Mouse (Mus musculus): Measurements from ENCODE around the gene Klra7. TPM values are rescaled to one million over a fixed set of nuclear protein-coding genes. Genes with fewer than 3 reads are reported as not detected.
"Not testable (repeated sequence)": the region's sequence is repeated elsewhere in the genome, so short reads cannot be mapped to it uniquely, and the experiment has no call there.

Gene Klra7
- polyA plus RNA-seq (2016; fragmentation: Nextera tagmentation; extraction: Ambion mirVana): not detected in 2 replicates

DNA sequence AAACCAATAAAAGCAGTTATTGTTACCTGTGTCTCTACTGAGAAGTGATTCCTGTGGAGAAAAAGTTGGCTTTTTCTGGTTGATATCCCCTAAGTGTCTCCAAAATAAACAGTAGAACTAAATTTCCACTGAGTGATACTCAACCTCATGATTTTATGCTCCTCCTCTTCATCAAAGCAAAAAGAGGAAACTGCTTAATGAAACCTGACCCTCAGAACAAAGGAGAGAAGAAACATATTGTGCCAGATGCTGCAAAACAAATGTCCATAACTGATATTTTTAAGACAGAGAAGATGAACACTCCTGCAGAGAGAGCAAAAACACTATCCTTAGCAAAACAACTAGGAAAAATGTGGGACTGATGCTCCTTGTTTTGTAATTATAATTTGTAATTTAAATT, at the start of gene Klra7:
TSS of gene Klra7 (minus strand) at position 101 of the 400 bp plus-strand sequence.
- H3K9ac ChIP-seq (replicated peaks): no peak within 1 kb of the TSS
- H3K4me3 ChIP-seq (replicated peaks): no peak within 1 kb of the TSS
- no peak for ATAC-seq (ENCODE audit: insufficient number of reproducible peaks, insufficient read depth, low FRiP score, low TSS enrichment, low read depth)
- no peaks in the 10 kb centered on the region for H3K36me3 ChIP-seq
- peaks cover 7% of the 10 kb centered on the region; the same call in 1 of the 2 replicates for H3K9me3 ChIP-seq
- H3K4me1 ChIP-seq (replicated peaks): no peaks in the 10 kb centered on the region
- H3K4me2 ChIP-seq: no peak within 1 kb of the TSS
- H3K27me3 ChIP-seq: no peaks in the 10 kb centered on the region
- H3K27ac ChIP-seq: no peak within 1 kb of the TSS

DNA sequence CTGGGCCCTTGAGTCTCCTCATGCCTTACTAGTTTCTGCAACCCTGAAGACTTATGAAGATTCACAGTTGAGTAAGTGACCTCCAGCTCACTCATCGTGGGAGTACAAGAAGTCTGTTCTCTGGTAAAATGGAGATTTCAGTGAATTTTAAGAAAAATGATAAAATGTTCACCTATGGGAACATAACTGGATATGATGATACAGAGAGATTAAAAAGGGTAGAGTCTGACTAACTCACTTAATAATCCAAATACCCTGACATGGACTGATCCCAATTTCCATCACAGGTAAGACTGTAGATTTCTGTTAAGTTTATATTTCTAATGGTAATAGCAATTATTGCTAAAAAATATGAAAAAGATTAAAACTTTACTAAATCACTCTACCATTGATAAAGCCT, 48.7 kb upstream of the Klra7 start, which contains the start of gene Klra10:
TSS of gene Klra10 (minus strand) at position 101 of the 400 bp plus-strand sequence.
- not testable (repeated sequence) for H3K4me2 ChIP-seq; H3K27me3 ChIP-seq; H3K9ac ChIP-seq (replicated peaks); H3K4me3 ChIP-seq (replicated peaks); H3K27ac ChIP-seq; ATAC-seq (ENCODE audit: insufficient number of reproducible peaks, insufficient read depth, low FRiP score, low TSS enrichment, low read depth); H3K36me3 ChIP-seq; H3K4me1 ChIP-seq (replicated peaks); H3K9me3 ChIP-seq
- 75% methylated on average over 1 of the region's 1 CpGs for WGBS

DNA sequence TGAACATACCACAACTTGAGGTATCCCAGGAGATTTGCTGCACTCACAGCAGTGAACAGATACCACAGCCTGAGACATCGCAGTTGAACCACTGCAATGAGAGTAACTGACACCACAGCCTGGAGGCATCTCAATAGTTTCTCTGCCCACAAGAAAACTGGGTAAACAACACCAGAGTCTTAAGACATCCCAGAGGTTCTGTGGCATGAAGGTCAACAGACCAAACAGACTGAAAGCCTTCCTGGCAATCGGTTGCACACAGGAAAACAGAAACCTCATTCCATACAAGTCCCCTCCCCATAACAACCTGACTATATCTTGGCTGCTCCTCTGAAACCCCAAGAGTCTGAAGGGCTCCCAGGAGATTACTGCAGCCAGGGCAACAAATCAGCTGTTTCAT, 22.2 kb upstream of the Klra7 start:
- no peaks in the 10 kb centered on the region for H3K27me3 ChIP-seq
- H3K9ac ChIP-seq (replicated peaks): no peak overlapping the region
- H3K27ac ChIP-seq: no peak overlapping the region
- H3K36me3 ChIP-seq: no peaks in the 10 kb centered on the region
- 90% methylated on average over 2 of the region's 2 CpGs for WGBS
- no peak overlapping the region for H3K4me2 ChIP-seq
- peaks cover 37% of the 10 kb centered on the region; the same call in 1 of the 2 replicates for H3K9me3 ChIP-seq
- no peak overlapping the region for H3K4me3 ChIP-seq (replicated peaks)
- H3K4me1 ChIP-seq (replicated peaks): no peaks in the 10 kb centered on the region
- no peak for ATAC-seq (ENCODE audit: insufficient number of reproducible peaks, insufficient read depth, low FRiP score, low TSS enrichment, low read depth)

GRCm38 (mm10) chr6:130237536-130237935, 4.4 kb upstream of the Klra7 start:
- H3K4me1 ChIP-seq (replicated peaks): no peaks in the 10 kb centered on the region
- no peaks in the 10 kb centered on the region for H3K36me3 ChIP-seq
- no peak overlapping the region for H3K9ac ChIP-seq (replicated peaks)
- H3K27me3 ChIP-seq: no peaks in the 10 kb centered on the region
- no peak overlapping the region for H3K4me2 ChIP-seq
- H3K4me3 ChIP-seq (replicated peaks): no peak overlapping the region
- H3K27ac ChIP-seq: no peak overlapping the region
- ATAC-seq (ENCODE audit: insufficient number of reproducible peaks, insufficient read depth, low FRiP score, low TSS enrichment, low read depth): no peak
- peaks cover 12% of the 10 kb centered on the region; the same call in 1 of the 2 replicates for H3K9me3 ChIP-seq
- 85% methylated on average over 2 of the region's 2 CpGs for WGBS

DNA sequence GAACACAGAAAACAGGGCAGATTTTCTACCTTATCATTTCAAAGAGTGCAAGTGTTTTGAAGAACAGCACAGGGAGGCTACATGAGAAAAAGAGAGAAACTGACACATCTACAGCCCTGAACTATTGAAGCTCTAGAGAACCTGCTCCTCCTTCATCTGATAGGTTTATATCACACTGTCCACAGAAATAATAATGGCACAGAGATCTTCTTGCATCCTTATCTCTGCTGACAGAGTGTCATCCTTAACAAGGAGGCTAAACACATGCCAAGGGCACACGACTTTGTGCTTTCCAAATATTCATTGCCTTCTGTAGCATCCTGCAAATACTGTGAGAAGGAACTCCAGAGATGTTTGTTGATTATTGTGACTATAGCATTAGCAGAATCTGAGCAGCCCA, 3.5 kb upstream of the Klra7 start:
- H3K4me1 ChIP-seq (replicated peaks): no peaks in the 10 kb centered on the region
- 54% methylated on average over 1 of the region's 1 CpGs for WGBS
- no peak overlapping the region for H3K4me3 ChIP-seq (replicated peaks)
- H3K27me3 ChIP-seq: no peaks in the 10 kb centered on the region
- no peaks in the 10 kb centered on the region for H3K36me3 ChIP-seq
- no peak for ATAC-seq (ENCODE audit: insufficient number of reproducible peaks, insufficient read depth, low FRiP score, low TSS enrichment, low read depth)
- H3K9ac ChIP-seq (replicated peaks): no peak overlapping the region
- no peak overlapping the region for H3K27ac ChIP-seq
- peaks cover 12% of the 10 kb centered on the region; the same call in 1 of the 2 replicates for H3K9me3 ChIP-seq
- H3K4me2 ChIP-seq: no peak overlapping the region

DNA sequence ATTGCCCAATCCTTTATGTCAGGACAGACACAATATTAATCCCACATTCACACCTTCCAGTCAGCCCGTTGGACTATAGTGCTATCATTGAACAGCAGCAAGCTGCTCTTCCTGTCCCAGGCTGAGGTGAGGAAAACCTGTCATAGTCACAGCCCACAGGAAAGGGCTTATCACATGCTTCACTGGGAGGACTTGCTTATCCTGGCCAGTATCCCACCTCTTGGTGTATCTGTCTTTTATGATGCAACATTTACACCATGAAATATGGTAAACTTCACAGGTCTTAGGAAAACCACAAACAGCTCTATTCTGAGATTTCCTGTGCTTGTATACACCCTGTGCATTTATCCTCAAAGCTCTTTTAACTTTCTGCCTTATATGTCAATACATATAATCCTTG, 35.7 kb downstream of the Klra7 start:
- 83% methylated on average over 1 of the region's 1 CpGs for WGBS

GRCm38 (mm10) chr6:130193012-130193411, 40.1 kb downstream of the Klra7 start, which contains the start of gene Klra9:
Gene Klra9 (minus strand): TSS chr6:130193112.
- not testable (repeated sequence) for H3K36me3 ChIP-seq; H3K9ac ChIP-seq (replicated peaks); ATAC-seq (ENCODE audit: insufficient number of reproducible peaks, insufficient read depth, low FRiP score, low TSS enrichment, low read depth); H3K9me3 ChIP-seq; H3K27ac ChIP-seq; H3K27me3 ChIP-seq; H3K4me2 ChIP-seq; H3K4me3 ChIP-seq (replicated peaks); H3K4me1 ChIP-seq (replicated peaks)
- 62% methylated on average over 3 of the region's 3 CpGs for WGBS

More for the DNA sequence above, 35.7 kb downstream of the Klra7 start:
- H3K27ac ChIP-seq; H3K9ac ChIP-seq (replicated peaks); H3K9me3 ChIP-seq; H3K4me2 ChIP-seq; H3K36me3 ChIP-seq; ATAC-seq (ENCODE audit: insufficient number of reproducible peaks, insufficient read depth, low FRiP score, low TSS enrichment, low read depth); H3K4me1 ChIP-seq (replicated peaks); H3K27me3 ChIP-seq; H3K4me3 ChIP-seq (replicated peaks): not testable (repeated sequence)

Other genes starting within 250 kb of the Klra7 start
- not detected in 2 replicates for gene Klra6, start 206.4 kb downstream of the Klra7 start, polyA plus RNA-seq (2016; fragmentation: Nextera tagmentation; extraction: Ambion mirVana)
- not detected in 2 replicates for gene Klra4, start 166.1 kb downstream of the Klra7 start, polyA plus RNA-seq (2016; fragmentation: Nextera tagmentation; extraction: Ambion mirVana)
- gene Klra8, start 103.4 kb downstream of the Klra7 start, polyA plus RNA-seq (2016; fragmentation: Nextera tagmentation; extraction: Ambion mirVana): not detected in 2 replicates
- not detected in 2 replicates for gene Klra9, start 40.2 kb downstream of the Klra7 start, polyA plus RNA-seq (2016; fragmentation: Nextera tagmentation; extraction: Ambion mirVana)
- gene Klra10, start 48.6 kb upstream of the Klra7 start, polyA plus RNA-seq (2016; fragmentation: Nextera tagmentation; extraction: Ambion mirVana): not detected in 2 replicates
- gene Klra3, start 104.3 kb upstream of the Klra7 start, polyA plus RNA-seq (2016; fragmentation: Nextera tagmentation; extraction: Ambion mirVana): not detected in 2 replicates
- not detected in 2 replicates for gene Klra1, start 153.6 kb upstream of the Klra7 start, polyA plus RNA-seq (2016; fragmentation: Nextera tagmentation; extraction: Ambion mirVana)

Data from limb, embryonic 12.5 days (tissue).